Mouse (Mus musculus) bone marrow, adult 2 months (tissue): ENCODE results near the gene Rpusd2. TPM values are rescaled to one million over a fixed set of nuclear protein-coding genes. Genes with fewer than 3 reads are reported as not detected.
A peak's percentile ranks its signal among the peaks of the same experiment; 100 is the strongest.

Experiments
- H3K27ac ChIP-seq: fragments of 200-500 bp; 2 replicates; pipeline ENCODE4 v1.5.1; 2012; ENCODE audit warnings: low read depth, mild to moderate bottlenecking, control low read depth, inconsistent platforms, low read length; ENCODE audit not compliant: control insufficient read depth, poor library complexity, insufficient read depth
- H3K4me1 ChIP-seq: fragments of 200-500 bp; 2 replicates; pipeline ENCODE4 v1.6.1; 2011; ENCODE audit warnings: low read length; ENCODE audit not compliant: control insufficient read depth, insufficient read depth
- H3K4me3 ChIP-seq: fragments of 200-500 bp; replicated peaks from 2 replicates; pipeline ENCODE3; 2011; ENCODE audit warnings: mild to moderate bottlenecking, low read depth, low read length, control low read depth; ENCODE audit not compliant: control insufficient read depth
- CTCF ChIP-seq: fragments of 200-500 bp; IDR thresholded peaks from 2 replicates; pipeline ENCODE4 v1.5.1; 2011; ENCODE audit warnings: low read length, control low read depth; ENCODE audit not compliant: control insufficient read depth, insufficient read depth
- POLR2A ChIP-seq: fragments of 200-500 bp; IDR thresholded peaks from 2 replicates; pipeline ENCODE4 v1.6.1; 2011; ENCODE audit warnings: low read depth, mild to moderate bottlenecking, control low read depth, low read length, borderline replicate concordance; ENCODE audit not compliant: control insufficient read depth
- WGBS: fragments of 180-500 bp; shearing (Covaris S2); methylation state at CpG from one replicate; pipeline ENCODE4 v1.1.7; 2018; 5-methylcytosine and 5-hydroxymethylcytosine counted together
- polyA plus RNA-seq: library from polyadenylated mRNA; stranded (reverse); fragments of >200 nt; gene quantifications from 2 replicates; pipeline ENCODE4 v1.2.4, GENCODE M21; 2011; ENCODE audit warnings: low replicate concordance; ENCODE audit not compliant: missing spikeins, insufficient read depth, insufficient read length

Rpusd2 gene
- polyA plus RNA-seq, 1 experiment, result 2.4 TPM

- Histone ChIP-seq H3K27ac (no peak overlapping the region), H3K4me1 (no peaks in the 10 kb centered on the region), H3K4me3 (no peak overlapping the region)
- TF ChIP-seq CTCF, result no peak
- TF ChIP-seq POLR2A, result no peak
- WGBS, result 90% methylated on average over 6 of the region's 6 CpGs
These were observed 11.4 kb upstream of the Rpusd2 start for GRCm38 (mm10) chr2:119023154-119023660.

- Histone ChIP-seq H3K4me1 (peaks cover 2% of the 10 kb centered on the region; the same call in 1 of the 2 replicates), H3K27ac (no peak overlapping the region), H3K4me3 (no peak overlapping the region)
- TF ChIP-seq POLR2A (no peak), CTCF (peak; percentile 37; the same call in 1 of the 2 replicates)
- WGBS, result 57% methylated on average over 9 of the region's 9 CpGs
These were observed 9.9 kb upstream of the Rpusd2 start for GRCm38 (mm10) chr2:119024536-119025238.

- no peak overlapping the region for H3K27ac ChIP-seq
- no peak overlapping the region for H3K4me3 ChIP-seq
These were observed 9.4 kb upstream of the Rpusd2 start for GRCm38 (mm10) chr2:119025239-119025616.

GRCm38 (mm10) chr2:119026951-119027350 lies 7.6 kb upstream of the Rpusd2 start:
- TF ChIP-seq CTCF, result no peak
- TF ChIP-seq POLR2A, result no peak
- WGBS, result 92% methylated on average over 4 of the region's 4 CpGs
- Histone ChIP-seq H3K4me3 (no peak overlapping the region), H3K27ac (no peak overlapping the region), H3K4me1 (peaks cover 2% of the 10 kb centered on the region; the same call in 1 of the 2 replicates)

More at GRCm38 (mm10) chr2:119025239-119025616, 9.4 kb upstream of the Rpusd2 start:
- 73% methylated on average over 4 of the region's 4 CpGs for WGBS
- peaks cover 2% of the 10 kb centered on the region; the same call in 1 of the 2 replicates for H3K4me1 ChIP-seq
- TF ChIP-seq CTCF, result no peak
- TF ChIP-seq POLR2A, result no peak

GRCm38 (mm10) chr2:119028941-119029551 lies 5.5 kb upstream of the Rpusd2 start, which contains the start of gene Ccdc32:
Ccdc32 (minus strand) TSS chr2:119029393.
- peaks cover 2% of the 10 kb centered on the region; the same call in 1 of the 2 replicates for H3K4me1 ChIP-seq
- peak within 1 kb of the TSS; percentile 89 for H3K4me3 ChIP-seq
- TF ChIP-seq CTCF (no peak), POLR2A (no peak)
- under 1% methylated on average over 28 of the region's 28 CpGs for WGBS
- no peak within 1 kb of the TSS for H3K27ac ChIP-seq

GRCm38 (mm10) chr2:119032191-119032590 lies 2.4 kb upstream of the Rpusd2 start:
- no peak overlapping the region for H3K4me3 ChIP-seq
- 28% methylated on average over 4 of the region's 4 CpGs for WGBS
- no peak overlapping the region for H3K27ac ChIP-seq
- H3K4me1 ChIP-seq, result peaks cover 2% of the 10 kb centered on the region
- TF ChIP-seq CTCF (no peak), POLR2A (no peak)

- 18% methylated on average over 7 of the region's 7 CpGs for WGBS
- Histone ChIP-seq H3K4me3 (peak overlapping the region; percentile 99), H3K27ac (peak overlapping the region; percentile 43; the same call in 1 of the 2 replicates), H3K4me1 (no peaks in the 10 kb centered on the region; the same call in none of the 2 replicates)
- TF ChIP-seq POLR2A, result no peak
- no peak for TF ChIP-seq CTCF
These were observed 781 bp downstream of the Rpusd2 start for GRCm38 (mm10) chr2:119035397-119035745.

GRCm38 (mm10) chr2:119040882-119041281 lies 6.3 kb downstream of the Rpusd2 start:
- Histone ChIP-seq H3K4me3 (no peak overlapping the region), H3K27ac (no peak overlapping the region), H3K4me1 (no peaks in the 10 kb centered on the region; the same call in none of the 2 replicates)
- no peak for TF ChIP-seq POLR2A
- TF ChIP-seq CTCF, result no peak
- 31% methylated on average over 4 of the region's 4 CpGs for WGBS
